Mouse (Mus musculus) gastrocnemius, postnatal 10 days (tissue): ENCODE data around the gene Bhlhe40. TPM values are rescaled to one million over a fixed set of nuclear protein-coding genes. Genes with fewer than 3 reads are reported as not detected.

Experiments
- DNase-seq: peaks from one replicate; pipeline ENCODE4 v3.0.0; 2021; ENCODE audit warnings: mixed read lengths
- total RNA-seq, 2 experiments: library from RNA; stranded (reverse); gene quantifications; 2 replicates each; pipeline ENCODE4 v1.2.3; 2021

The Bhlhe40 gene
- total RNA-seq, 2 experiments from 2014 or later = 60.4 to 64.9 TPM

GRCm38 (mm10) chr6:108662314-108663240, 2.1 kb downstream of the Bhlhe40 start:
- no peak for DNase-seq

GRCm38 (mm10) chr6:108663241-108664194, 3.1 kb downstream of the Bhlhe40 start:
- DNase-seq = no peak

GRCm38 (mm10) chr6:108664533-108665150, 4.2 kb downstream of the Bhlhe40 start:
- no peak for DNase-seq

- DNase-seq = no peak
These were observed 5.2 kb downstream of the Bhlhe40 start for GRCm38 (mm10) chr6:108665587-108665986.

GRCm38 (mm10) chr6:108666648-108667488, 6.4 kb downstream of the Bhlhe40 start:
- DNase-seq = no peak

GRCm38 (mm10) chr6:108667599-108668021, 7.2 kb downstream of the Bhlhe40 start:
- no peak for DNase-seq

GRCm38 (mm10) chr6:108668321-108668786, 7.9 kb downstream of the Bhlhe40 start:
- DNase-seq = peak; percentile 93

GRCm38 (mm10) chr6:108670276-108670675, 9.8 kb downstream of the Bhlhe40 start:
- DNase-seq = no peak

- DNase-seq = no peak
These were observed 10.4 kb downstream of the Bhlhe40 start for GRCm38 (mm10) chr6:108670821-108671220.

GRCm38 (mm10) chr6:108672094-108672493, 11.7 kb downstream of the Bhlhe40 start:
- DNase-seq = no peak

- no peak for DNase-seq
These were observed 13.8 kb downstream of the Bhlhe40 start for GRCm38 (mm10) chr6:108674221-108674620.

- DNase-seq = no peak
These were observed 16.4 kb downstream of the Bhlhe40 start for GRCm38 (mm10) chr6:108676783-108677340.

GRCm38 (mm10) chr6:108677697-108678096, 17.3 kb downstream of the Bhlhe40 start:
- no peak for DNase-seq

GRCm38 (mm10) chr6:108678227-108678626, 17.8 kb downstream of the Bhlhe40 start:
- no peak for DNase-seq

GRCm38 (mm10) chr6:108680503-108680902, 20.1 kb downstream of the Bhlhe40 start:
- no peak for DNase-seq

GRCm38 (mm10) chr6:108681084-108681483, 20.7 kb downstream of the Bhlhe40 start:
- DNase-seq = no peak

- DNase-seq = no peak
These were observed 22.7 kb downstream of the Bhlhe40 start for GRCm38 (mm10) chr6:108683140-108683539.

- no peak for DNase-seq
These were observed 24.0 kb downstream of the Bhlhe40 start for GRCm38 (mm10) chr6:108684430-108684829.

- DNase-seq = no peak
These were observed 25.4 kb downstream of the Bhlhe40 start for GRCm38 (mm10) chr6:108685758-108686355.

GRCm38 (mm10) chr6:108686930-108687329, 26.5 kb downstream of the Bhlhe40 start:
- DNase-seq = no peak
